Mouse (Mus musculus) kidney, adult 18-20 months (tissue): ENCODE data around the gene Hectd4.
"Not testable (repeated sequence)": the region's sequence is repeated elsewhere in the genome, so short reads cannot be mapped to it uniquely, and the experiment has no call there.

Experiments used
- DNase-seq: peaks from one replicate; pipeline ENCODE4 v3.0.0; 2021

Hectd4 gene

GRCm38 (mm10) chr5:121219980-121220731 lies at the start of gene Hectd4:
Gene Hectd4, plus strand, starts transcription at chr5:121220219.
- DNase-seq = peak; percentile 98

DNA sequence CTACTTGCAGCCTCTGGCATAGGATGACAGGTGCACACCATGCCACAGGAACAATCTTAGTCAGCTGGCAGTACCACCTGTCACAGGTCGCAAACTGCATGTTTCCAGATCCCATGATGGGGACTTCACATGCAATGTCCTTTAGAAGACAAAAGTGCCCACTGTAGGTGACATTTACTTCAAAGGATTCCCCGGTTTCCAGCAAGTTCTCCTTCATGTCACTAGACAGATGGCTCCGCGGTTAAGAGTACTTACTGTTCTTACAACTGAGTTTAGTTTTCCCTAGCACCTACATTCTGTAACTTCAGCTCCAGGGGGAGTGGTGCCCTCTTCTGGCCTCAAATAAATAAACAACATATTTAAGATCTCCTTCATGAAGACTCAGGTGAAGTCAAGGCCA lies 47.2 kb upstream of the Hectd4 start:
- peak; percentile 28 for DNase-seq

DNA sequence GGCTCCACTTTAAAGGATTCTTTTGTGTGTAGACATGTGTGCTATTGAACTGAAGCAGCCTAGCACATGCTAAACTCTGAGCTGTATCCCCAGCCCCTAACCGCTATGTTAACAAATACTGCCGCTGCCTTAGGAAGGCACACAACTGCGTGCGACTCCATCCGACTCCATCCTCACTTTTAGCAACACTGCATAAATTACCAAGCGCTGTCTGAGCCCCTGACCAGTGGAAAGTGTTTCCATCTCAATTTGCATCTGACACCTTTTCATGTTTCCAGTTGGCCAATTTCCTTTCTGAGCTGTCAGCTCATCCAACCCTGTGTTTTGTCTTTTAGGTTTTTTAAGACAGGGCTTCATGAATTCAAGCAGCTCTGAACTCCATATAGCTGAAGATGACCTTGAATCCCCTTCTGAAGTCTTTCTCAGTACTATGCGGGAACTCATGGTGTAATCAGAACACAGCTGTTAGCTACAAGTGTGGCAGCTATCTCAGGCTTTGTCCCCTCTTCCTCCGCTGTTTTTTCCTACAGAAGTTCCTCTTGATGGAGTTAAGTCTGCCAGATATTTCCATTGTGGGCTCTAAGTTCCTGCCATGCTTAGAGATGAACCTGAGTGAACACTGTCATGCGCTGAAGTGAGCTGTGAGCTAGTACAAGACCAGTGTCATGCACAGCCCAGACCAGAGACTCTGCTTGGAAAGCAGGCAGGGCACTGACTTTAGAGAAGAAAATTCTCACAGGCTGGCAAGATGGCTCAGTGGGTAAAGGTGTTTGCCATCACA lies 40.8 kb upstream of the Hectd4 start:
- no peak for DNase-seq

DNA sequence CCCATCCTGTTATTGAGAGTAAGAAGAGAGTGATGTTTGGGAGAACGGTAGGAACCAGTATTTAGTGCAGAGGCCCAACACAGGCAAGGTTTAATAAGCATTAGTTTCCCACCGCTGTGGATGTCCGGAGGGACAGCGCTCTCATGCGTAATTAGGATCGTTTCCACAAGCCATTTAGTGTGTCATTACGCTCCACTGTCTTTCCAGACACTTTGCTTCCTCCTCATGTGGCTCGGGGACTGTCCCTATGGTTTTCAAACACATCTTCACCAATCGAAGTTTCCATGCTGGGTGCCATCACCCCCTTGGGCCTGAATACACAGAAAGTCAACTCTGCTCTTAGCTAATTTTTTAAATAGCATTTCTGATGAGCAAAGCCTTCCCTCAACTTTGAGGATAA lies 36.8 kb upstream of the Hectd4 start:
- no peak for DNase-seq

DNA sequence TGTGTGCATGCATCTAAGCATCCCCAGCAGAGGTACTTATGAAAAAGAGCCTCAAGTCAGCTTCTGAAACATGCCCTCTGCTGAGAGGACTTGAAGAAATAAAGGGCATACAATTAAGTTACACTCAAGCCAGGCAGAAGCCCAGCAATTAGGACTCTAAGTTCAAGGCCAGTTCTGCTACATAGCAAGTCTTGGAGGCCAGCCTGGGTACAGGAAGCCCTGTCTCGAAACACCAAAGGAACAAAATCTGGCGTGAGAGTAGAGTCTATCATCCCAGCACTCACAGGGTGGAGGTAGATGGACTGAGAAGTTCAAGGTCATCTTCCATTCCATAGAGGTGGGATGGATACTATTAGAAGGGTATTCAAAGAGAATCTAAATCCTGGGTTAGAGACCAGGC lies 35.6 kb upstream of the Hectd4 start:
- no peak for DNase-seq

GRCm38 (mm10) chr5:121184945-121185551 lies 35.0 kb upstream of the Hectd4 start:
- DNase-seq = no peak

DNA sequence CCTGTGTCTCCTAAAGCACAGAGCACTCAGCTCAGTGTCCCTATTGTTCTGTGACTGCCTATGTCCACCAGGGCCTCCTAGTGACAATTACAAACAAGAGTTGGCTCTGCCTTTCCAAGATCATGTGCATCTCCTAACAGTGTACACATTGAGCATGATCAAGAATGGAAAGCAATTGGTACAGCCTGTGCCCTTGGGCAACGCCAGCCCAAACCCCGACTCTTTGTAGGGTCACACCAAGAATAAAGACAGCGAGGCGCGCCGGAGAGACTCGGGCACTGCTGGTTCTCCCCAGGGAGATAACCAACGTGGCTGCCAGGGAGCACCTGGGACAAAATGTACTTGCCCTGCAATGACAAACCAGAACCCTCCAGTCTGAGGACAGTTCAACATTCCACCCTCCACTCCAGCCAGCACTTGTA lies 32.4 kb upstream of the Hectd4 start:
- DNase-seq = no peak

GRCm38 (mm10) chr5:121188265-121188664 lies 31.8 kb upstream of the Hectd4 start:
- no peak for DNase-seq

DNA sequence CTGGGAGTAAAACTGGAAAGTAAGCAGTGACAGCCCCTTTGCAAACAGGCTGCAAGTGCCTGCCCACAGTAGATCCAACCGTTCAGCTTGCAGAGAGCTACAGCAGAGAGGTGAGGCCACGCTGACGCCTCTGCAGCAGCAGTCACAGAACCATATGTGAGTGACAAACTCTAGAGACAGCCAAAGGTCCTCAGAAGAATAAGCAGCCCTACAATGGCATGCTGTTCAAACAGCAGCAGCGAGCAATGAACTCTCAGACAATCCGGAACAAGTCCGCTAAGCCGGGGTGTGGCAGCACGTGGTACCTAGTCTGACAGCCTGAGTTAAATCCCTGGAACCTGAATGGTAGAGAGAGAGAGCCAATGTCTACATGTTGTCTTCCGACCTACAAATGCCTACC lies 30.8 kb upstream of the Hectd4 start:
- no peak for DNase-seq

- DNase-seq = no peak
Observed at GRCm38 (mm10) chr5:121190210-121190835, 29.7 kb upstream of the Hectd4 start.

- peak; percentile 86 for DNase-seq
Observed at GRCm38 (mm10) chr5:121190836-121191583, 29.0 kb upstream of the Hectd4 start, which contains the start of gene Ptpn11. Gene Ptpn11, minus strand, starts transcription at chr5:121191397.

- no peak for DNase-seq
Observed at GRCm38 (mm10) chr5:121191584-121191906, 28.5 kb upstream of the Hectd4 start.

DNA sequence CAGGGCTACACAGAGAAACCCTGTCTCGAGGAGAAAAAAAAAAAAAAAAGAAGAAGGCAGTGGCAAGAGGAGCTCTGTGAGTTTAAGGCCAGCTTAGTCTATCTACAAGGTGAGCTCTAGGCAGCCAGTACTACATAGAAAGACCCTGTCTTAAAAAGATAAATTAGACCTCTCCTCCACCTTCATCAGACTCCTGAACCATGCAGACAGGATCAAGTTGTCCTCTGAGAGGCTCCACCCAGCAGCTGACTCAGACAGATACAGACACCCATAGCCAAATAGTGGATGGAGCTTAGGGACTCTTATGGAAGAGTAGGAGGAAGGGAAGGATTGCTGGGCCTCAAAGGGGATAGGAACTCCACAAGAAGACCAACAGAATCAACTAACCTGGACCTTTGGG lies 25.8 kb upstream of the Hectd4 start:
- DNase-seq = no peak

DNA sequence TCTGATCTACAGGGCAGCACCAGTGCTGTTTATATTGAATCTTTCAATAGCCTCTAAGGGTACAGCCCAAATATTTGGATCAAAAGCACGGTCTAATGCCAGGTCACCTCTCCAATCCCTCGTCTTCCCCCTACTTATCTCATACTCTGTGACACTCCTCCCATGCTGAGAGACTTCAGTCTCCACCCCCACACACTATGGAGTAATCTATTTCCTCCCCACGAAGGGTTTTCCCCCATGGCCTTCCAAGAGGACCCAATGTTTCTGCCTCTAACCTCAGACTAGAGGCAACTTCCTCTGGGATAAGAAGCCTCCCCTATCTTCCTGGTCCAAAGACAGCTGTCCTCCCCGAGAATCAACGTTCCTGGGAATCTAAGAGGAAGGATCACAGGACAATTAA lies 23.3 kb upstream of the Hectd4 start:
- DNase-seq = no peak

GRCm38 (mm10) chr5:121197337-121197736 lies 22.7 kb upstream of the Hectd4 start:
- no peak for DNase-seq

- no peak for DNase-seq
Observed at GRCm38 (mm10) chr5:121198376-121198775, 21.6 kb upstream of the Hectd4 start.

GRCm38 (mm10) chr5:121201739-121202138 lies 18.3 kb upstream of the Hectd4 start:
- no peak for DNase-seq

GRCm38 (mm10) chr5:121202467-121202866 lies 17.6 kb upstream of the Hectd4 start:
- no peak for DNase-seq

DNA sequence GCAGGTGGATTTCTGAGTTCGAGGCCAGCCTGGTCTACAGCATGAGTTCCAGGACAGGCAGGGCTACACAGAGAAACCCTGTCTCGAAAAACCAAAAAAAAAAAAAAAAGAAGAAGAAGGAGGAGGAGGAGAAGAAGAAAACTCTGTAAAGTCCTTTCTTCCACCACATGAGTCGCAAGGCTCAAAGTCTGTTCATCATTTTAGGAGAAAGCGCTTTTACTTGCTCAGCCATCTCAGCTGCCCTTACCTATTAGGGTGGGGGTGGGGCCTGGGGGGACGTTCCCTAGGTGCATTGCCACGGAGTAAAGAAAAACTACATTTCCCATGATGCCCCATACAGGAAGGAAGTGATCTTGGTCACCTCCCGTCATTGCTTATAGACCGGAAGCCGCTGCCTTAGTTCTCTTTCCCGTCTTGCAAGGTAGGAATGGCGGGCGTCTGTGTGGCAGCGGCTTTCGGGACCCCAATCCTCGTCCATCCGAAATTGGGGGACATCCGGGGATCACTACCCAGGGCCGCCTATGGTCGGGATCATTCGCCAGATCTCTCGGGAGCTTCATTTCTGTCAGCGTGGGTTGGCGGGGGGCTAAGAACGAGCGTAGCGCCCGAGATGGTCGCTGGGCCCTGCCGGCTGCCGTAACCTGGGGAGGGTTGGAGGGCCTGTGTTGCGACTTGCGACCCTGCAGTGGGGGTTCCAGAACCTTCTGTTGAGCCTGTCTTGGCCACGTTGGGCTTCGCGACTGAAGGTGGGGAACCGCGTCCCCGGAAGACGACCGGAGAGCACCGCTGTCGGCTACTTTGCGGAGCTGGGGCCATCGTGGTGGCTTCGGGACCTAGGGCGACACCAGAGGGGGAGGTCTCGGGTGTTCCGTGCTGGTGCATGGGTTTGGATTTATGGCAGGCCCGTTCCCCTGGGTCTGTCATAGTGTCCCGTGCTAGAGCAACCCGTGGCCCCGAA lies 15.6 kb upstream of the Hectd4 start, which contains the start of gene Rpl6:
Gene Rpl6 (plus strand): TSS at position 350 of the 958 bp plus-strand sequence.
- peak; percentile 81 for DNase-seq

DNA sequence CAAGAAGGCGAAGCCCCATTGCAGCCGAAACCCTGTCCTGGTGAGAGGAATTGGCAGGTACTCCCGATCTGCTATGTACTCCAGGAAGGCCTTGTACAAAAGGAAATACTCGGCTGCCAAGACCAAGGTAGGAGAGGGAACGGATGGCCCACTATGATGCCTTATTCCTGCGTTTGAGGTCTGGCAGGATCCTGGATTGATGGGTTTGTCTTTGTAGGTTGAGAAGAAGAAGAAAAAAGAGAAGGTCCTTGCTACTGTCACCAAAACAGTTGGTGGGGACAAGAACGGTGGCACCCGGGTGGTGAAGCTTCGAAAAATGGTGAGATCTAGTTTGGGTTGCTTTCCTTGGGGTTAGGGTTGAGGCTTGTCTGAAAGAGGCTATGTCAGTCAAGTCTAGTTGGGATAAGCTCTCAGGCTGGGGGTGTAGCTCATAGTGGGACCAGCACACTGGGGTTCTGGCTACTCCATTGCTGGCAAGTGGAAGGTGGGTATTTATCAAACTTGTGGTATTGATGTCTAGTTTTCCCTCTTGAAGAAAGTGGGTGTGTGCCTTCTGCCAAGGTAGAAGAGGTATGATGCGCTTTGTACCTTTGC lies 14.4 kb upstream of the Hectd4 start:
- DNase-seq = not testable (repeated sequence)

GRCm38 (mm10) chr5:121206540-121206939 lies 13.5 kb upstream of the Hectd4 start:
- DNase-seq = no peak
